Mouse (Mus musculus) heart, embryonic 14.5 days (tissue): ENCODE data around the gene Aoc1. TPM values are rescaled to one million over a fixed set of nuclear protein-coding genes. Genes with fewer than 3 reads are reported as not detected.
"Not testable (repeated sequence)": the region's sequence is repeated elsewhere in the genome, so short reads cannot be mapped to it uniquely, and the experiment has no call there.

Experiments
- ATAC-seq: fragments of 200-750 bp; cut with Nextera tagmentation; 2 replicates; pipeline ENCODE4 v1.8.0; 2017; ENCODE audit warnings: low read depth, moderate TSS enrichment; ENCODE audit not compliant: insufficient number of reproducible peaks, insufficient read depth, low FRiP score
- H3K27ac ChIP-seq, 2 experiments: fragments of 200-500 bp in 1 of 2; fragments of 300-500 bp in 1 of 2; sonication (generic) in 1 of 2; replicated peaks in 1 of 2; 2 replicates each; pipeline ENCODE4 v1.5.1; 2012 to 2014; ENCODE audit warnings: low read depth in 2 of 2, low read length in 2 of 2, control low read depth in 1 of 2, mild to moderate bottlenecking in 1 of 2, mixed read lengths in 1 of 2; ENCODE audit not compliant: control insufficient read depth in 1 of 2, insufficient read depth in 1 of 2
- H3K27me3 ChIP-seq: fragments of 300-500 bp; sonication (generic); 2 replicates; pipeline ENCODE4 v1.6.1; 2014; ENCODE audit warnings: mild to moderate bottlenecking, low read length, control low read depth; ENCODE audit not compliant: control insufficient read depth, insufficient read depth
- H3K36me3 ChIP-seq: fragments of 300-500 bp; sonication (generic); 2 replicates; pipeline ENCODE4 v1.6.1; 2014; ENCODE audit warnings: mild to moderate bottlenecking, control low read depth, low read length, mixed read lengths; ENCODE audit not compliant: control insufficient read depth, insufficient read depth
- H3K4me1 ChIP-seq, 2 experiments: fragments of 200-500 bp in 1 of 2; fragments of 300-500 bp in 1 of 2; sonication (generic) in 1 of 2; 2 replicates each; pipeline ENCODE4 v1.6.1; 2012 to 2014; ENCODE audit warnings: low read length in 2 of 2, control low read depth in 1 of 2, mixed read lengths in 1 of 2; ENCODE audit not compliant: control insufficient read depth in 2 of 2, insufficient read depth in 2 of 2
- H3K4me2 ChIP-seq: fragments of 300-500 bp; sonication (generic); 2 replicates; pipeline ENCODE4 v1.6.1; 2014; ENCODE audit warnings: mild to moderate bottlenecking, low read length
- H3K4me3 ChIP-seq, 2 experiments: fragments of 200-500 bp in 1 of 2; fragments of 300-500 bp in 1 of 2; sonication (generic) in 1 of 2; 2 replicates each; pipeline ENCODE4 v1.5.1; 2012 to 2014; ENCODE audit warnings: low read length in 2 of 2, mild to moderate bottlenecking in 2 of 2, control low read depth in 1 of 2, low read depth in 1 of 2, moderate library complexity in 1 of 2; ENCODE audit not compliant: control insufficient read depth in 1 of 2, insufficient read depth in 1 of 2
- H3K9ac ChIP-seq: fragments of 300-500 bp; sonication (generic); 2 replicates; pipeline ENCODE4 v1.6.1; 2014; ENCODE audit warnings: mild to moderate bottlenecking, low read length
- H3K9me3 ChIP-seq: fragments of 300-500 bp; sonication (generic); 2 replicates; pipeline ENCODE4 v1.6.1; 2016; ENCODE audit warnings: low read length, control low read depth; ENCODE audit not compliant: control insufficient read depth
- WGBS: fragments of 180-500 bp; shearing (Covaris S2); extraction: QIAGEN DNeasy Blood & Tissue Kit; methylation state at CpG from one replicate; pipeline ENCODE4 v1.1.7; 2014; 5-methylcytosine and 5-hydroxymethylcytosine counted together
- polyA plus RNA-seq: library from polyadenylated mRNA; unstranded; fragments of >200 nt; fragmentation: Nextera tagmentation; extraction: Ambion mirVana; gene quantifications from 2 replicates; pipeline ENCODE4 v1.2.1, GENCODE M21; 2014

Gene Aoc1
- polyA plus RNA-seq, 1 experiment from 2014 or later: not detected

- no peak overlapping the region for H3K27ac ChIP-seq
- no peak overlapping the region for H3K4me3 ChIP-seq
- H3K27me3 ChIP-seq: no peaks in the 10 kb centered on the region
- H3K4me1 ChIP-seq: peaks cover 8 to 12% of the 10 kb centered on the region in 2 experiments; a peak in 3 of 4 replicates
- no peak overlapping the region for H3K4me2 ChIP-seq
- no peak overlapping the region for H3K9ac ChIP-seq
- H3K36me3 ChIP-seq: no peaks in the 10 kb centered on the region
- ATAC-seq: no peak
- H3K9me3 ChIP-seq: no peaks in the 10 kb centered on the region
- 74% methylated on average over 4 of the region's 4 CpGs for WGBS
These were observed 9.9 kb upstream of the Aoc1 start for GRCm38 (mm10) chr6:48862816-48863215.

- no peaks in the 10 kb centered on the region for H3K36me3 ChIP-seq
- peaks cover 8 to 12% of the 10 kb centered on the region in 2 experiments; a peak in 3 of 4 replicates for H3K4me1 ChIP-seq
- ATAC-seq: no peak
- WGBS: 88% methylated on average over 7 of the region's 7 CpGs
- no peak overlapping the region for H3K27ac ChIP-seq
- H3K9me3 ChIP-seq: no peaks in the 10 kb centered on the region
- H3K4me3 ChIP-seq: no peak overlapping the region
- H3K4me2 ChIP-seq: no peak overlapping the region
- H3K9ac ChIP-seq: no peak overlapping the region
- H3K27me3 ChIP-seq: no peaks in the 10 kb centered on the region
These were observed 9.2 kb upstream of the Aoc1 start for GRCm38 (mm10) chr6:48863488-48863887.

GRCm38 (mm10) chr6:48864181-48864580 lies 8.5 kb upstream of the Aoc1 start:
- ATAC-seq: no peak
- Histone ChIP-seq H3K27ac (no peak overlapping the region), H3K4me3 (no peak overlapping the region), H3K9me3 (no peaks in the 10 kb centered on the region), H3K36me3 (no peaks in the 10 kb centered on the region), H3K27me3 (no peaks in the 10 kb centered on the region), H3K4me2 (no peak overlapping the region), H3K9ac (no peak overlapping the region), H3K4me1 (peaks cover 8 to 12% of the 10 kb centered on the region in 2 experiments; a peak in 3 of 4 replicates)
- 51% methylated on average over 3 of the region's 3 CpGs for WGBS

GRCm38 (mm10) chr6:48864723-48865122 lies 8.0 kb upstream of the Aoc1 start:
- Histone ChIP-seq H3K9ac (no peak overlapping the region), H3K9me3 (no peaks in the 10 kb centered on the region), H3K4me3 (no peak overlapping the region), H3K36me3 (no peaks in the 10 kb centered on the region), H3K4me1 (peaks cover 8 to 12% of the 10 kb centered on the region in 2 experiments; a peak in 3 of 4 replicates), H3K27me3 (no peaks in the 10 kb centered on the region), H3K27ac (no peak overlapping the region), H3K4me2 (no peak overlapping the region)
- no peak for ATAC-seq
- WGBS: 77% methylated on average over 3 of the region's 3 CpGs

- no peak overlapping the region for H3K9ac ChIP-seq
- H3K4me2 ChIP-seq: no peak overlapping the region
- no peak overlapping the region for H3K4me3 ChIP-seq
- no peaks in the 10 kb centered on the region for H3K9me3 ChIP-seq
- 95% methylated on average over 1 of the region's 1 CpGs for WGBS
- no peaks in the 10 kb centered on the region for H3K27me3 ChIP-seq
- ATAC-seq: no peak
- H3K27ac ChIP-seq: no peak overlapping the region
- H3K4me1 ChIP-seq: peaks cover 8 to 12% of the 10 kb centered on the region in 2 experiments; a peak in 3 of 4 replicates
- no peaks in the 10 kb centered on the region for H3K36me3 ChIP-seq
These were observed 7.4 kb upstream of the Aoc1 start for GRCm38 (mm10) chr6:48865152-48865745.

GRCm38 (mm10) chr6:48866355-48866950 lies 6.2 kb upstream of the Aoc1 start:
- not testable (repeated sequence) for H3K9ac ChIP-seq, H3K4me1 ChIP-seq, H3K27ac ChIP-seq, H3K9me3 ChIP-seq, ATAC-seq, H3K4me3 ChIP-seq, H3K36me3 ChIP-seq, H3K27me3 ChIP-seq, H3K4me2 ChIP-seq
- 51% methylated on average over 1 of the region's 1 CpGs for WGBS

- Histone ChIP-seq H3K9me3 (no peaks in the 10 kb centered on the region), H3K27me3 (no peaks in the 10 kb centered on the region), H3K9ac (no peak overlapping the region), H3K27ac (no peak overlapping the region), H3K36me3 (no peaks in the 10 kb centered on the region), H3K4me1 (peaks cover 3% of the 10 kb centered on the region in 2 experiments; a peak in 2 of 4 replicates), H3K4me2 (no peak overlapping the region), H3K4me3 (no peak overlapping the region)
- 59% methylated on average over 4 of the region's 4 CpGs for WGBS
- ATAC-seq: no peak
These were observed 5.5 kb upstream of the Aoc1 start for GRCm38 (mm10) chr6:48867158-48867557.

- Histone ChIP-seq H3K4me3 (no peak overlapping the region), H3K4me2 (no peak overlapping the region), H3K27me3 (no peaks in the 10 kb centered on the region), H3K9me3 (no peaks in the 10 kb centered on the region), H3K4me1 (no peaks in the 10 kb centered on the region), H3K27ac (no peak overlapping the region), H3K36me3 (no peaks in the 10 kb centered on the region), H3K9ac (no peak overlapping the region)
- no peak for ATAC-seq
- 69% methylated on average over 2 of the region's 2 CpGs for WGBS
These were observed 2.9 kb upstream of the Aoc1 start for GRCm38 (mm10) chr6:48869774-48870173.
